Mouse (Mus musculus) leukemia stem cell, adult 10-12 weeks (primary cell): ENCODE measurements around the gene Spaca1. TPM values are rescaled to one million over a fixed set of nuclear protein-coding genes. Genes with fewer than 3 reads are reported as not detected.

Experiments
- polyA plus RNA-seq: library from polyadenylated mRNA; stranded (reverse); fragments of >175 nt; gene quantifications from 2 replicates; pipeline ENCODE4 v1.2.3, GENCODE M21; 2012; ENCODE audit warnings: low replicate concordance

Spaca1 gene
- 0.16 TPM in 1 of 2 replicates, not detected in the other for polyA plus RNA-seq

GRCm38 (mm10) chr4:34049571-34050255 is at the start of gene Spaca1:
Gene Spaca1 (minus strand): TSS chr4:34050191.

Other genes starting within 250 kb of the Spaca1 start
- not detected in 2 replicates for gene Cnr1, start 125.6 kb downstream of the Spaca1 start, polyA plus RNA-seq